In the genomic region with DNA sequence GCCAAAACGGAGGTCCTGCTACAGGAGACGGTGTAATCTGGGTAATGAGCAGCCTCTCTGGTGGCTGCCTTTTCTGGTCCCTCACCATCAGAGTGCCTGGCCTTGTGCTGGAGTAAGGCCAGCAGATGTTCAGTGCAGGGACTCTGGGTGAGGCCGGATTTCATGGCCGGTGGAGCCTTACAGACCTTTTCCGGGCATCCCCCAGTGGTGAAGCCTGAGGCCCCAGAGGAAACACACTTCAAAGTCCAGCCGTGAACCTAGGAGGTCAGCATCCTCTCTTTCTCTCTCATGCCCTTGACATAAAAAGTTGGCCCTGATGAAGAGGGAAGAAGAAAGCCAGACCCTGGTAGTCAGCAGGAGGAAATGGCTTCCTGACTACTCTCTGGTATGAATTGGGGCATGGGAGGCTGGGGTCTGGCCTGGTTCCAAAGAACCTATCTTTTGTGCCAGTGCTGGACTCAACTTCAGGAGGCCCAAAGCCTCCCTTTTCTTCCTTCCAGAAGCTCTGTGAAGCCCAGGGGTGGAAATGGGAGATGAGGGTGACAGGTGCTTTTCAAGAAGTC, we compare ENCODE assay signal across 8 mouse cellular contexts.
A peak's percentile ranks its signal among the peaks of the same experiment; 100 is the strongest.
DNase-seq lines count a peak whose midpoint lies in the region; ATAC-seq and TF ChIP-seq lines count a peak whose summit lies in the region.

No protein-coding gene starts in this region.

- 81% methylated on average over 6 of the region's 6 CpGs for WGBS in midbrain, embryonic 10.5 days
- WGBS in midbrain, embryonic 11.5 days = 73% methylated on average over 6 of the region's 6 CpGs
- WGBS in forebrain, postnatal 0 days = 63% methylated on average over 6 of the region's 6 CpGs
- WGBS in midbrain, postnatal 0 days = 49% methylated on average over 6 of the region's 6 CpGs

- no peak for ATAC-seq in midbrain, embryonic 11.5 days (ENCODE audit: low FRiP score)
- no peak for ATAC-seq in forebrain, postnatal 0 days
- no peak for ATAC-seq in midbrain, postnatal 0 days (ENCODE audit: low FRiP score)

- no peak overlapping the region for H3K9ac ChIP-seq in midbrain, embryonic 11.5 days (ENCODE audit: low read length)
- H3K9ac ChIP-seq in forebrain, postnatal 0 days = no peak overlapping the region
- no peak overlapping the region for H3K9ac ChIP-seq in midbrain, postnatal 0 days (replicated peaks; ENCODE audit: low read length, poor library complexity, severe bottlenecking)

- no peak overlapping the region for H3K4me3 ChIP-seq in midbrain, embryonic 10.5 days
- H3K4me3 ChIP-seq in midbrain, embryonic 11.5 days (ENCODE audit: low read depth, low read length) = no peak overlapping the region
- H3K4me3 ChIP-seq in forebrain, postnatal 0 days (ENCODE audit: low read depth, low read length) = no peak overlapping the region
- no peak overlapping the region for H3K4me3 ChIP-seq in midbrain, postnatal 0 days (ENCODE audit: low read depth, low read length)

- no peak for DNase-seq in midbrain, embryonic 10.5 days (ENCODE audit: low spot score)
- no peak for DNase-seq in midbrain, embryonic 11.5 days (ENCODE audit: low spot score, missing footprints)
- DNase-seq in forebrain, postnatal 0 days = no peak
- DNase-seq in kidney, adult 8-10 months = peak; percentile 40 to 46
- DNase-seq in midbrain, postnatal 0 days (ENCODE audit: low spot score) = no peak
- DNase-seq in right cerebral cortex, postnatal 36 days (ENCODE audit: low spot score in 2 of 2) = no peak
- no peak for DNase-seq in left cerebral cortex, adult 9 months (ENCODE audit: low spot score in 2 of 2)
- no peak for DNase-seq in ovary, postnatal 14 days (ENCODE audit: low spot score)

- no peaks in the 10 kb centered on the region for H3K9me3 ChIP-seq in midbrain, embryonic 10.5 days (replicated peaks)
- H3K9me3 ChIP-seq in midbrain, embryonic 11.5 days (ENCODE audit: control insufficient read depth, low read length) = no peaks in the 10 kb centered on the region
- H3K9me3 ChIP-seq in forebrain, postnatal 0 days (ENCODE audit: low read length) = no peaks in the 10 kb centered on the region
- no peaks in the 10 kb centered on the region for H3K9me3 ChIP-seq in midbrain, postnatal 0 days (ENCODE audit: low read length)

- peaks cover 23% of the 10 kb centered on the region for H3K4me1 ChIP-seq in midbrain, embryonic 10.5 days
- H3K4me1 ChIP-seq in midbrain, embryonic 11.5 days (ENCODE audit: control insufficient read depth, insufficient read depth, low read length) = no peaks in the 10 kb centered on the region
- H3K4me1 ChIP-seq in forebrain, postnatal 0 days (ENCODE audit: insufficient read depth) = peaks cover 5% of the 10 kb centered on the region; the same call in 1 of the 2 replicates
- peaks cover 12% of the 10 kb centered on the region; the same call in 1 of the 2 replicates for H3K4me1 ChIP-seq in midbrain, postnatal 0 days (ENCODE audit: insufficient read depth, low read length)

- TF ChIP-seq CTCF in forebrain, postnatal 0 days (IDR thresholded peaks at IDR 0.05; ENCODE audit: low read depth) = no peak
- TF ChIP-seq CTCF in midbrain, postnatal 0 days (IDR thresholded peaks at IDR 0.05) = no peak

- H3K4me2 ChIP-seq in midbrain, embryonic 11.5 days = no peak overlapping the region
- H3K4me2 ChIP-seq in forebrain, postnatal 0 days (ENCODE audit: low read depth) = no peak overlapping the region
- no peak overlapping the region for H3K4me2 ChIP-seq in midbrain, postnatal 0 days (ENCODE audit: low read depth, low read length, poor library complexity, severe bottlenecking)

- H3K27ac ChIP-seq in midbrain, embryonic 10.5 days (replicated peaks) = 0 out of 2 replicates have a peak overlapping the region, but pooled peaks have one; percentile 9
- H3K27ac ChIP-seq in midbrain, embryonic 11.5 days (ENCODE audit: low read depth, low read length) = no peak overlapping the region
- peak overlapping the region; percentile 57; the same call in 1 of the 2 replicates for H3K27ac ChIP-seq in forebrain, postnatal 0 days (ENCODE audit: low read depth, low read length)
- peak overlapping the region; percentile 55; the same call in 1 of the 2 replicates for H3K27ac ChIP-seq in midbrain, postnatal 0 days (ENCODE audit: low read depth, low read length)

- no peaks in the 10 kb centered on the region for H3K27me3 ChIP-seq in midbrain, embryonic 10.5 days (ENCODE audit: low read depth, poor library complexity, severe bottlenecking)
- no peaks in the 10 kb centered on the region for H3K27me3 ChIP-seq in midbrain, embryonic 11.5 days (ENCODE audit: control insufficient read depth, insufficient read depth, low read length)
- H3K27me3 ChIP-seq in forebrain, postnatal 0 days (ENCODE audit: insufficient read depth, low read length) = no peaks in the 10 kb centered on the region
- no peaks in the 10 kb centered on the region for H3K27me3 ChIP-seq in midbrain, postnatal 0 days (ENCODE audit: insufficient read depth, low read length)

- H3K36me3 ChIP-seq in midbrain, embryonic 10.5 days = peaks cover 9% of the 10 kb centered on the region
- no peaks in the 10 kb centered on the region for H3K36me3 ChIP-seq in midbrain, embryonic 11.5 days (ENCODE audit: control insufficient read depth, insufficient read depth, low read length)
- H3K36me3 ChIP-seq in forebrain, postnatal 0 days (ENCODE audit: insufficient read depth) = no peaks in the 10 kb centered on the region
- H3K36me3 ChIP-seq in midbrain, postnatal 0 days (ENCODE audit: insufficient read depth, low read length) = no peaks in the 10 kb centered on the region

Comparison
In these comparisons a context has a peak if more than half of its experiments do, and no peak if none do; other contexts are left out.
1. DNase-seq: peak in kidney, adult 8-10 months (2 of 2); none in midbrain, embryonic 10.5 days (single experiment), midbrain, embryonic 11.5 days (single experiment), forebrain, postnatal 0 days (single experiment), midbrain, postnatal 0 days (single experiment), right cerebral cortex, postnatal 36 days (0 of 2), left cerebral cortex, adult 9 months (0 of 2) and ovary, postnatal 14 days (single experiment).